Mouse (Mus musculus): ENCODE results near the gene 1700001P01Rik.
A peak's percentile ranks its signal among the peaks of the same experiment; 100 is the strongest.
"Not testable (repeated sequence)": the region's sequence is repeated elsewhere in the genome, so short reads cannot be mapped to it uniquely, and the experiment has no call there.

The 1700001P01Rik gene

DNA sequence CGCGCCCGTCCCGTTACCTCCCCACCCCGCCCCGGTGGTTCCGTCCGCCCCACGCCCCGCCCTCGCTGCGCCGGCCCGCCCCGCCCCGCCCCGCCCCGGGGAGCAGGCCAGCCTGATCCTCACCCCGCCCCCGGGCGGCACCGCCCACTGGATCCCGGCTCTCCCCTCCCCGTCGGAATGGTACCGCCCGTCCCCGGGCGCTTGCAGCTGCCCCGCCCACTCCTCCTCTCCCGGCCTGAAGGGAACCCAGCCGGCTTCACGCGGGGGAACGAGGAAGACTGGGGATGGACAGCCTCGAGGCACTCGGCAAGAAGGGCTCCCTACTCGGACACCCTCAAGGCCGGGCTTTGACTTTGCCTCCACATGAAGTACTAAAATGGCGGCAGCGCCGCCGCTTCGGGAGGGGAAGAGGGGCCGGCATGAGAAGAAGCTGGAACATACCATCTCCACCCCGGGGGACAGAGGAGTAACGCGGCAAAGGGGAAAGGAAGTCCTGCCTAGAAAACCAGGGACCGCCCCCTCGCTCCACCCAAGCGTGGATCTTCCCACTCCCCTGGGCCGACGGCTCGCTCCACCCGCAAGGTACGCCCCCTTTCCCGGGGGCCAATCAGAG, 30.9 kb downstream of the 1700001P01Rik start:
- peak; percentile 99 for DNase-seq (ENCODE audit: low spot score)

DNA sequence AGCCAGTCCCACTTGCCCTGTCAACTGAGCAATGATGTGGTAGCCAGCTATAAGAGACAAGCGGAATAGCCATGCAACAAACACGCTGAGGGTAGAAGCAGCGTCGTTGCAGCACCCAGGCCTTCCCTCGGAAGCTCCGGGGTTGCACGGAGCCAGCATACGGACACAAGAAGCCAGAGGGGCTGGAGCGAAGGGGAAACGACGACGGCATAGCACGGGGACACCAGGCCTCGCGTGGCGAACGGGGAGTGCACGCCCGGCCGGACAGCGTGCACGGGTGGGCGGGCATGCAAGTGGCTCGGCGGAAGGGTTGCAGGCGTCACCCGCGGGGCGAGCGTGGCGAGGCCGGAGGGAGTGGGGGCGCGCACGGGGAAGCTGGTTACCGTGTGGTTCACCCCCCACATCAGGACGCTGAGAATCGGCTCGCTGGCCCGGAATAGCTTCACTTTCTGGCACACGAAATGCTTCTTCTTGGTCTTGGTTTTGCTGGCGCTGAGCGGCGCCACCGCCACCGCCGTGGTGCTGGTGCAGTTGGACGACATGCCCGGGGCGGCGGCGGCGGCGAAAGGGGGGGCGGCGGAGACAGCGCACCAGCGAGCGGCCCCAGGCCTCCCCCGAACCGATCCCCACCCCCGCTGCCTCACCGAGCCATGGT, 31.5 kb downstream of the 1700001P01Rik start, which contains the start of gene Pip4k2b:
Gene Pip4k2b (minus strand): TSS at position 642 of the 655 bp plus-strand sequence.
- peak; percentile 34 for DNase-seq (ENCODE audit: low spot score)

DNA sequence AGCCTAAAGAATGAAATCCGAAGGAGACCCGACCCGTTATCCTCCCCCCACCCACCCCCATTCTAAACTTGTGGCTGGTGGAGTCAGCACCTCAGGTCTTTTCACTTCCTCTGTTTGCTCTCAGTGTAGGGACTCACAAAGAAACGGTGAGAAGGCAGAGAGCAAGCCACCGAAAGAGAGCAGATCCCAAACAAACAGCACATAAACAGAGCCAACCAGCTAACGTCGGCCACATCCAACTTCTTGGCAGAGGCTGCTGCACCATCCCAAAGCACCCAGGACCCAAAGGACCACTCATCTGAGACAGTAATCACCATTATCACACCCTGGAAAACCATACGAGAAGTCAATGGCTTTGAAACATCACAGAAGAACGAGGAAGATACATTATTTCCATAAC, 32.3 kb downstream of the 1700001P01Rik start:
- DNase-seq (ENCODE audit: low spot score) = no peak

DNA sequence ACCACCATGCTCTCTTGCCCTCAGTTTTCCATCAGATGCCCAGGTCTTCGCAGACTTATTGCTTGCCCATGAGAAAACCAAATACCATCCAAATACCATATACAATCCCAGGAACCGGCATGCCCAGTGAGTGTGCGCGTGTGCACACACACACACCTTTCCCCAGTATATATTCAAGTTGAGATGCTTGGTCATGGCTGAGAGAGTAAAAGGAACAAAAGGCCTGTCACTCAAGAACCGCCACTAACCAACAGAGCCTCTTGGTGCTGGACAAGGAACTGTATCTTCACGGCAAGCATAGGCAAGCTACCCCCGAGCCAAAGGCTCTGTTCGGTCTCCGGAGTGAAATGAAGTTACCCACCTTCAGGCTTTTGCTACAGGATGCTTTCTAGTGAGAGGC, 33.1 kb downstream of the 1700001P01Rik start:
- no peak for DNase-seq (ENCODE audit: low spot score)

DNA sequence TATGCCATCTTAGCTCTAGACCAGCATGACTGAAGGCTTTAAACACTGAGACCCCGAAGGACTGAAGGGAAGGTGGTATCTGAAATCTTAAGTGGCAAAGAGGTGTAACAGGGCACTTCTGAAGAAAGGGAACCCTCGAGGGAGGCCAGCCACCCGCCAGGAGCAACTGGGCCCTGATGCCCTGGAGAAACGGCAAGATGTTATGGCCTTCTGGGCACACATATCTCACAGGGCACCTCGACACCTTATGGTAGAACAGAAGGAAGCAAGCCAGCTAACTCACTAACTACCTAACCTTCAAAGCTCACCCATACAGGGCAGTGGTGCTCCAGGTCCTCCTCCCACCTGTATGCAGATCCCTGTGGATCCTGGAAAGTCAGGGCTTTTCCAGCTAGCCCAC, 33.6 kb downstream of the 1700001P01Rik start:
- DNase-seq (ENCODE audit: low spot score) = no peak

DNA sequence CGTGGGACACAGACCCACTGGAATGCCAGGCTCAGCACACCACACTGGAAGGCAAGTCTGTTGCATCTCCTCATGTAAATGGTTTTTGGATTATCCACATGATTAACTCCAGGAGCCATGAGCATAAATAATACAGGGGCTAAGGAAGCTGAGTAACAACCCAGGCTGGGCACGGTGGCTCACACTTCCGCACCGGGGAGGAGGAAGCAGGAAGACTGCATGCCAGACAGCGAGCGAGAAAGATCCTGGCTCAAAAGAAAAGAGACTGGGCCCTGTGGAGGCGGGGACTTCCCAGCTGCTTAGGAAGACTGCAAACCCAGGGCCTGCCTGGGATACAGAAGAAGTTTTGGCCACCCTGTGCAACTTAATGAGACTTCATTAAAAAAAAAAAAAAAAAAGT, 35.5 kb downstream of the 1700001P01Rik start:
- DNase-seq (ENCODE audit: low spot score) = no peak

DNA sequence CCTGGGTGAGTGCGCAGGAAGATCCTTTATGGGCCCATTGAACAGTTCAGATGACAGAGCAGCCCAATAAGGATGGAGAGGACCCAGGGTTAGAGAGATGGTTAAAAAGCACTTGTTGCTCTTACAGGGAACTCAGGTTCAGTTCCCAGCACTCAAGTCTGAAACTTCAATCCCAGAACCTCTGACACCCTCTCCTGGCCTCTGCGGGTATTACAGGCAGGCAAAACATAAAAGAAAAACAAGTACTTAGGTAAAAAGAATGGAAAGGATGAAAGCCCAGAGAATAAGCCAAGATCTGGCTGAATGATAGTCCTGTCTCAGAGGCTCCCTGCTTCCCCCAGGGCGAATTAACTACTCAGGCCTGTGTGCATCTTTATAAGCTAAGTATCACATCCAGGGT, 36.6 kb downstream of the 1700001P01Rik start:
- no peak for DNase-seq (ENCODE audit: low spot score)

DNA sequence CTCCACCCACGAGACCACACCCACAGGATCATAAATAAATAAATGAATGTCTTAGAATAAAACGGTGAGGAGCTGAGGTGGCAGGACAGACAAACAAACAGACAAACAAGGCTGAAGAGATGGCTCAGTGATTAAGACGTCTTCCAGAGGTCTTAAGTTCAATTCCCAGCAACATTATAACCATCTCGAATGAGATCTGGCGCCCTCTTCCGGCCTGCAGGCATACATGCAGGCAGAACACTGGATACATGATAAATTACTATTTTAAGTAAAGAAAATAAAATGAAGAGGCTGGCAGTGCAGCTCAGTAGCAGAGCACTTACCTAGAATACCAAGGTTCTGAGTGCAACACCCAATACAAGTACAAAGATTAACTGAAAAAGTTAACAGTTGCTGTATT, 37.0 kb downstream of the 1700001P01Rik start:
- DNase-seq (ENCODE audit: low spot score) = peak; percentile 33

DNA sequence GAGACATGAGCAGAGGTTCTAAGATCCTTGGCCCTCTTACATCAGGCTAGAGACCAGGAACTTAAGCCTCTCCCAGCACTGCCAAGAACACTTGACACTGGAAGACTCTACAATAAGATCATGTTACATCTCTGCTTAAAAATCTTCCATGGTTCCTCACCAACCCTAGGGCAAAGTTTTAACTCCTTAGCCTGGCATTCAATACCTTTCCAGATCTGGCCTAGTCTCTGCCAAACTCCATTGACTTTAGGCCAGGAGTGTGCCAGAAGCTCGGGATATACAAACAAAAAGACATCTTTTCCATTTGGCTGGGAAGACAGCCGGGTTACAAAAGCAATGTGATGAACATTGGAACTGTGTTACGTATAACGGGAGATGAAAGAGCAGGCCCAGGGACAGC, 38.1 kb downstream of the 1700001P01Rik start:
- no peak for DNase-seq (ENCODE audit: low spot score)

DNA sequence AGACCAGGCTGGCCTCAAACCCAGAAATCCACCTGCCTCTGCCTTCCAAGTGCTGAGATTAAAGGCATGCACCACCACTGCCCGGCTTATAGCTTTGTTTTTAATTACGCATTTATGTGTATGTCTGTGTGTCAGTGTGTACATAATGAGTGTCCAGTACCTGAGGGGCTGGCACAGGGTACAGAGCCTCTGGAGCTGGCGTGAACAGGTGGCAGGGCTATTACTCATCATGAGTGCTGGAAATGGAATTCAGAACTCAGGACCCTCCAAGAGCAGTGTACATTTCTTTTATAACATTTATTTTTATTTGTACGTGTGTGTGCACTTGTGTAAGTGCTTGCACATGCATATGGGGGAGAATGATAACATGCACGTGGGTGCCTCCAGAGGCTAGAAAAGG, 39.1 kb downstream of the 1700001P01Rik start:
- no peak for DNase-seq (ENCODE audit: low spot score)

DNA sequence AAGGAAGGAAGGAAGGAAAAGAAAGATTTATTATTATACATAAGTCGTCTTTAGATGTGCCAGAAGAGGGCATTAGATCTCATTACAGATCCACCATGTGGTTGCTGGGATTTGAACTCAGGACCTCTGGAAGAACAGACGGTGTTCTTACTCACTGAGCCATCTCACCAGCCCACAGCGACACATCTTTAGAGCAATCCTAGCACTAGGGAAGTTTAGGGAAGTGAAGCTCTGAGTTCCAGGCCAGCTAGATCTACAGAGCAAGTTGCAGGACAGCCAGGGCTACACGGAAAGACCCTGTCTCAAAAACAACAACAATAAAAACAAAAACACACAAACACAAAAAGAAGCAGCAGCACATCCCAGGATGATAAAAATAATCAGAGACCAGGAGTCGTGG, 40.9 kb downstream of the 1700001P01Rik start:
- DNase-seq (ENCODE audit: low spot score) = not testable (repeated sequence)

DNA sequence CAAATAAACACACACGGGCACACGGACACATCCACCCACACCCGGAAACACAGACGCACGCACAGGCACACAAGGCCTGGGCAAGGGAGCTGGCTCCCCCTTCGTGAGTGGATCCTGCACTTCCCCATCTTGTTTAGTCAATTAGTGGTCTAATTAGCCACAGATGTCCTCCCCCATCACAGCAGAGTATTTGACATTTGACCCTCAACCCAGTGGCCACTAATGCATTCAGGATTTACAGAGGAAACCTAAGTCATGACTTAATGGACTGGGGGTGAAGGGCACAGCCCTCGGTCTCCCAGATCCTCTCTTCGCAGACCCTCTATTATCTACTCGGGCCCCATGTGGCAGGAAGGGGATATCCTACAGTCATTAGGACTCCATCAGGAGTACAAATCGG, 42.0 kb downstream of the 1700001P01Rik start:
- no peak for DNase-seq (ENCODE audit: low spot score)

DNA sequence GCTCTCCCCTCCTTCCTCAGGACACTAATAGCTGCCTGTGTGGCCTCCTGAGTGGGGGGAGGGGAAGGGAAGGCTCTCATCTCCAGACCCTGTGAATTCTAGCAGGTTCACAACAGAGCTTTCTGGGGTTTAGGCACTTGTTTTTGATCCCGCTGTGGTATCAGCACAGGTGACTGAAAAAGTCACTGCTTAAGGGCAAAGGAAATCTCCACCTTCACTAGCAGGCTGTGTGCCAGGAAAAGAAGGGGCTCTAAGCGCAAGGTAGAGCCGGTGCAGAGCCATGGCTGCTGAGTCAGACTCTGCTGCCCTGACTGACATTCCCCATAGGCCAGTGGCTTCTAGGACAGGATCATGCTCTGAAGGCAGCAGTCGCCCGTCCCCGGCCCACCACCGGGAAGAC, 47.0 kb downstream of the 1700001P01Rik start:
- no peak for DNase-seq (ENCODE audit: low spot score)

DNA sequence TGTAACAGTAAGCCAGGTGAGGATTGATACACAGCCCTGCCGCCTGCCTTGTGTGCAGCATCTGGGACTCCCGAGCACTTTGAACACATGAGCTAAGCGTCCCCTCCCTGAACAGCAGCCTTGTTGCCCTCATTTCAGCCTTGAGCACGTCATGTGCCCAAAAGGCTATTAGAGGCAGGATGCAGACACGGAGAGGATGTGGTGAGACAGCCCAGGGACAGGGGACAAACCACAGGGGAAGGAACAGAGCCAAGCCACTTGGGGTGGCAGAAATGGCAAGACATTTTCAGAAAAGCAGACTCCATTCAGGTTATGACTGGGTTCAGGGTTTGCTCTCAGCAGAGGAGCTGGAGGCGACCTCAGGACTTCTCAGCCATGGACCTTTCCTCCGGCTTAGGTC, 47.4 kb downstream of the 1700001P01Rik start:
- DNase-seq (ENCODE audit: low spot score) = no peak

DNA sequence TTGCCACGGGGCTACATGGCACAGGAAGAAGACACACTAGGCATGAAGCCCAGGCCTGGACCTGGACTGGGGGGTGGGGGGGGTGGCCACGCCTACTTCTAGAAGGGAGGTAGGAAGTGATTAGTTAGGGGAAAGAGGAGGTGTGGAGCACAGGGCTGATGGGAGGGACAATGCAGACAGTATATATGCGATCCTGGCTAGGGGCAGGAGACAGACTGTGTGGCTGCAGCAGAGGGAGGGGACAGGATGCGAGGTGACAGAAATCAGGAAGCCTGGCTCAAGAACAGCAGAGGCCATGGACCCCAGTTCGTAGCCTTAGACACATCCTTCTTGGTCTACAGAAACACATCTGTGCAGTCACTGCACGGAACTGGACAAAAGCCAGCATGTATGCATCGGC, 52.0 kb downstream of the 1700001P01Rik start:
- DNase-seq (ENCODE audit: low spot score) = no peak
